Mouse (Mus musculus) CH12.LX (cell line): ENCODE results near the gene Cenpj.

ENCODE experiments used
- CHD2 ChIP-seq: IDR thresholded peaks from 2 replicates; pipeline ENCODE4 v1.6.1; 2011; ENCODE audit warnings: low read length, improper control_type of control experiment
- CTCF ChIP-seq, 2 experiments: IDR thresholded peaks in 1 of 2; conservative IDR thresholded peaks in 1 of 2; 2 replicates each; pipeline ENCODE4 v1.5.1; 2011 to 2012; ENCODE audit warnings: low read depth in 2 of 2, low read length in 2 of 2, improper control_type of control experiment in 1 of 2, inconsistent platforms in 1 of 2, mild to moderate bottlenecking in 1 of 2, moderate library complexity in 1 of 2
- E2F4 ChIP-seq: IDR thresholded peaks from 2 replicates; pipeline ENCODE4 v1.6.1; 2011; ENCODE audit warnings: low read depth, low read length, improper control_type of control experiment; ENCODE audit not compliant: insufficient replicate concordance
- EP300 ChIP-seq: IDR thresholded peaks from 2 replicates; pipeline ENCODE4 v1.6.1; 2011; ENCODE audit warnings: low read length, improper control_type of control experiment
- HCFC1 ChIP-seq: IDR thresholded peaks from 2 replicates; pipeline ENCODE4 v1.6.1; 2012; ENCODE audit warnings: low read depth, mild to moderate bottlenecking, inconsistent platforms, low read length, improper control_type of control experiment
- KAT2A ChIP-seq: IDR thresholded peaks from 2 replicates; pipeline ENCODE4 v1.6.1; 2012; ENCODE audit warnings: low read length, improper control_type of control experiment, inconsistent platforms; ENCODE audit not compliant: insufficient replicate concordance
- MAZ ChIP-seq: IDR thresholded peaks from 2 replicates; pipeline ENCODE4 v1.6.1; 2012; ENCODE audit warnings: low read depth, mild to moderate bottlenecking, inconsistent platforms, low read length, improper control_type of control experiment, moderate library complexity
- MEF2A ChIP-seq: IDR thresholded peaks from 2 replicates; pipeline ENCODE4 v1.6.1; 2014; ENCODE audit warnings: low read depth, mild to moderate bottlenecking, inconsistent platforms, low read length, improper control_type of control experiment, borderline replicate concordance
- POLR2A ChIP-seq: IDR thresholded peaks from 2 replicates; pipeline ENCODE4 v1.6.1; 2011; ENCODE audit warnings: low read depth, mild to moderate bottlenecking, improper control_type of control experiment, low read length
- RAD21 ChIP-seq: IDR thresholded peaks from 2 replicates; pipeline ENCODE4 v1.6.1; 2011; ENCODE audit warnings: low read depth, mild to moderate bottlenecking, low read length, improper control_type of control experiment, moderate library complexity
- UBTF ChIP-seq: IDR thresholded peaks from 2 replicates; pipeline ENCODE4 v1.6.1; 2012; ENCODE audit warnings: low read depth, mild to moderate bottlenecking, inconsistent platforms, low read length, improper control_type of control experiment, moderate library complexity
- USF1 ChIP-seq: IDR thresholded peaks from 2 replicates; pipeline ENCODE4 v1.6.1; 2014; ENCODE audit warnings: low read depth, mild to moderate bottlenecking, inconsistent platforms, low read length, improper control_type of control experiment
- ZKSCAN1 ChIP-seq: IDR thresholded peaks from 2 replicates; pipeline ENCODE4 v1.6.1; 2012; ENCODE audit warnings: low read depth, inconsistent platforms, low read length, improper control_type of control experiment, borderline replicate concordance
- ZNF384 ChIP-seq: IDR thresholded peaks from 2 replicates; pipeline ENCODE4 v1.6.1; 2012; ENCODE audit warnings: low read depth, low read length, improper control_type of control experiment, inconsistent platforms

- TF ChIP-seq CTCF (conservative IDR thresholded peaks at IDR 0.05 in 1 of 2, IDR thresholded peaks at IDR 0.05 in 1 of 2; ENCODE audit: low read depth in 2 of 2, low read length in 2 of 2) (no peak), MEF2A (no peak), EP300 (no peak), CHD2 (no peak), E2F4 (no peak), MAZ (no peak), ZKSCAN1 (no peak), POLR2A (no peak), KAT2A (no peak), USF1 (no peak), RAD21 (no peak), HCFC1 (no peak), ZNF384 (no peak), UBTF (no peak)
Measured at GRCm38 (mm10) chr14:56506743-56507142, 68.5 kb downstream of the Cenpj start.
